Mouse (Mus musculus): ENCODE measurements around the gene Kansl3.
A peak's percentile ranks its signal among the peaks of the same experiment; 100 is the strongest.

Gene Kansl3

GRCm38 (mm10) chr1:36368969-36369645, at the start of gene Kansl3:
Gene Kansl3 (minus strand): TSS chr1:36369181.
- DNase-seq (ENCODE audit: low read depth, low spot score): peak; percentile 83

- DNase-seq (ENCODE audit: low read depth, low spot score): no peak
These were observed 35.5 kb upstream of the Kansl3 start for GRCm38 (mm10) chr1:36404531-36404930.

GRCm38 (mm10) chr1:36401509-36401908, 32.5 kb upstream of the Kansl3 start:
- DNase-seq (ENCODE audit: low read depth, low spot score): no peak

GRCm38 (mm10) chr1:36397041-36397440, 28.1 kb upstream of the Kansl3 start:
- no peak for DNase-seq (ENCODE audit: low read depth, low spot score)

GRCm38 (mm10) chr1:36379582-36379981, 10.6 kb upstream of the Kansl3 start:
- DNase-seq (ENCODE audit: low read depth, low spot score): no peak

GRCm38 (mm10) chr1:36378880-36379279, 9.9 kb upstream of the Kansl3 start:
- DNase-seq (ENCODE audit: low read depth, low spot score): no peak

GRCm38 (mm10) chr1:36371934-36372845, 3.2 kb upstream of the Kansl3 start, which contains the start of gene Fer1l5:
Gene Fer1l5 (plus strand): TSS chr1:36372291.
- peak; percentile 51 for DNase-seq (ENCODE audit: low read depth, low spot score)

- DNase-seq (ENCODE audit: low read depth, low spot score): peak; percentile 11
These were observed 1.9 kb upstream of the Kansl3 start for GRCm38 (mm10) chr1:36370918-36371317.

- peak; percentile 55 for DNase-seq (ENCODE audit: low read depth, low spot score)
These were observed 641 bp downstream of the Kansl3 start for GRCm38 (mm10) chr1:36368112-36368968.

- DNase-seq (ENCODE audit: low read depth, low spot score): no peak
These were observed 1.3 kb downstream of the Kansl3 start for GRCm38 (mm10) chr1:36367698-36368097.

GRCm38 (mm10) chr1:36356955-36357695, 11.9 kb downstream of the Kansl3 start:
- no peak for DNase-seq (ENCODE audit: low read depth, low spot score)

- DNase-seq (ENCODE audit: low read depth, low spot score): no peak
These were observed 16.6 kb downstream of the Kansl3 start for GRCm38 (mm10) chr1:36352351-36352750.

- DNase-seq (ENCODE audit: low read depth, low spot score): no peak
These were observed 26.4 kb downstream of the Kansl3 start for GRCm38 (mm10) chr1:36342547-36342946.

GRCm38 (mm10) chr1:36332955-36333887, 35.8 kb downstream of the Kansl3 start:
- no peak for DNase-seq (ENCODE audit: low read depth, low spot score)

GRCm38 (mm10) chr1:36331743-36332142, 37.2 kb downstream of the Kansl3 start:
- no peak for DNase-seq (ENCODE audit: low read depth, low spot score)

GRCm38 (mm10) chr1:36326815-36327214, 42.2 kb downstream of the Kansl3 start:
- DNase-seq (ENCODE audit: low read depth, low spot score): no peak

- DNase-seq (ENCODE audit: low read depth, low spot score): peak; percentile 98
These were observed 43.1 kb downstream of the Kansl3 start for GRCm38 (mm10) chr1:36325900-36326321.

- peak; percentile 81 for DNase-seq (ENCODE audit: low read depth, low spot score)
These were observed 45.1 kb downstream of the Kansl3 start for GRCm38 (mm10) chr1:36323746-36324448.

- DNase-seq (ENCODE audit: low read depth, low spot score): no peak
These were observed 45.9 kb downstream of the Kansl3 start for GRCm38 (mm10) chr1:36323076-36323475.

All from 3T3-L1 (cell line).